Mouse (Mus musculus) heart, postnatal 0 days (tissue): ENCODE measurements around the gene Emb.

ENCODE experiments used
- CTCF ChIP-seq: IDR thresholded peaks from 2 replicates; pipeline ENCODE4 v1.5.1; 2016; ENCODE audit warnings: antibody characterized with exemption, control low read depth, low read depth
- EP300 ChIP-seq: IDR thresholded peaks from 2 replicates; pipeline ENCODE4 v1.6.1; 2016; ENCODE audit warnings: antibody characterized with exemption, low read depth

DNA sequence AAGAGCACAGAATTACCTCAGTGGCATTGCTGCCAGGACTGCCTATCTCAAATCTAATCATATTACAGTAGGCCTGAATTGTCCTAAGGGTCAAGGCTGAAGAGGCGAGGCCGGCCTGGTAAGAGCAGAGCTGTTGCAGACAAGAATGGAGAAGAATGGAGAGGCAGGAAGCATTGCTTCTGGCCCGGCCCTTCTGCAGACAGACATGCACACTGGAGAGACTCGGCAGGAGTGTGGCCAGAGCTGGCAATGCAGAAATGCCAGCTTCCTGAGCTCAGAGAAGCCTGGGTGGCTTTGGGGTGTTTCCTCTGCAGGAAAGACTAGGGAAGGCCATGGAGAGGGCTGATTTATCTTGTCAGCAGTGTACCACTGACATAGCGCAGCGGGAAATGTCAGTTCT is 17.2 kb downstream of the Emb start:
- TF ChIP-seq CTCF, result no peak
- TF ChIP-seq EP300, result no peak
